ENCODE assay signal across 17 mouse cellular contexts in genomic region chr13:90679162-90680010, GRCm38 (mm10).
DNase-seq lines count a peak whose midpoint lies in the region; ATAC-seq and TF ChIP-seq lines count a peak whose summit lies in the region.
"Had no signal": no experiment of that assay in that cellular context is flagged by ENCODE, and none has a peak within 500 bp of the region (broad histone marks: within the 10 kb centered on the region; RNA-seq: fewer than 3 reads in every experiment).

No protein-coding gene starts in this region.

- no peak overlapping the region for H3K9ac ChIP-seq in intestine, embryonic 15.5 days
- H3K9ac ChIP-seq in intestine, postnatal 0 days (ENCODE audit: low read depth, low read length): no peak overlapping the region
- H3K9ac ChIP-seq in limb, embryonic 14.5 days (ENCODE audit: low read depth, low read length, severe bottlenecking): no peak overlapping the region
- H3K9ac ChIP-seq: heart, embryonic 12.5 days; hindbrain, embryonic 14.5 days had no signal

- no peak for TF ChIP-seq CTCF in intestine, postnatal 0 days (IDR thresholded peaks at IDR 0.05; ENCODE audit: low read depth)

- no peak for TF ChIP-seq POLR2A in limb, embryonic 14.5 days (IDR thresholded peaks at IDR 0.05; ENCODE audit: borderline replicate concordance, extremely low read depth, insufficient read depth, insufficient read length)

- no peak overlapping the region for H3K27ac ChIP-seq in intestine, embryonic 15.5 days
- H3K27ac ChIP-seq in intestine, postnatal 0 days (ENCODE audit: low read depth, low read length): no peak overlapping the region
- 0 out of 2 replicates have a peak overlapping the region, but pooled peaks have one; percentile 43 for H3K27ac ChIP-seq in limb, embryonic 14.5 days (replicated peaks; ENCODE audit: low read depth, low read length)
- H3K27ac ChIP-seq: gastrocnemius, adult 2 months; hindbrain, embryonic 10.5 days; hindbrain, embryonic 14.5 days had no signal

- DNase-seq in brain, adult 2 months (ENCODE audit: low read depth, low spot score): peak; percentile 2
- peak; percentile 36 for DNase-seq in forelimb bud, embryonic 11.5 days (ENCODE audit: low read depth, low spot score)
- peak; percentile 69 for DNase-seq in limb, embryonic 14.5 days (ENCODE audit: low spot score)
- no peak for DNase-seq in B cell, adult 2 months
- DNase-seq: adrenal gland, adult 8-10 months; adrenal gland, postnatal 36 days; cerebellum, adult 11-12 months; cerebellum, adult 9-10 months; cerebellum, postnatal 36 days; gastrocnemius, adult 2 months; gastrocnemius, postnatal 25 days had no signal

- 37% methylated on average over 8 of the region's 8 CpGs for WGBS in intestine, embryonic 15.5 days
- 43% methylated on average over 8 of the region's 8 CpGs for WGBS in intestine, postnatal 0 days
- 19% methylated on average over 8 of the region's 8 CpGs for WGBS in limb, embryonic 14.5 days

- H3K27me3 ChIP-seq in intestine, embryonic 15.5 days (replicated peaks): no peaks in the 10 kb centered on the region
- H3K27me3 ChIP-seq in intestine, postnatal 0 days (replicated peaks; ENCODE audit: control insufficient read depth, insufficient read depth, low read length): no peaks in the 10 kb centered on the region
- H3K27me3 ChIP-seq in limb, embryonic 14.5 days (ENCODE audit: control insufficient read depth, insufficient read depth, low read length): no peaks in the 10 kb centered on the region
- H3K27me3 ChIP-seq: heart, embryonic 12.5 days had no signal

- no peak overlapping the region for H3K4me3 ChIP-seq in intestine, embryonic 15.5 days (replicated peaks)
- no peak overlapping the region for H3K4me3 ChIP-seq in intestine, postnatal 0 days (ENCODE audit: low read depth, low read length)
- H3K4me3 ChIP-seq in limb, embryonic 14.5 days (replicated peaks; ENCODE audit: low read length): no peak overlapping the region
- H3K4me3 ChIP-seq: gastrocnemius, adult 2 months; heart, embryonic 12.5 days; hindbrain, embryonic 10.5 days had no signal

- no peaks in the 10 kb centered on the region for H3K36me3 ChIP-seq in intestine, embryonic 15.5 days
- H3K36me3 ChIP-seq in intestine, postnatal 0 days (ENCODE audit: control insufficient read depth, insufficient read depth): no peaks in the 10 kb centered on the region
- H3K36me3 ChIP-seq in limb, embryonic 14.5 days (ENCODE audit: control insufficient read depth, insufficient read depth, low read length): no peaks in the 10 kb centered on the region
- H3K36me3 ChIP-seq: heart, embryonic 12.5 days; hindbrain, embryonic 10.5 days had no signal

- no peaks in the 10 kb centered on the region for H3K4me1 ChIP-seq in intestine, embryonic 15.5 days (replicated peaks)
- H3K4me1 ChIP-seq in intestine, postnatal 0 days (replicated peaks; ENCODE audit: control insufficient read depth, insufficient read depth, low read length): no peaks in the 10 kb centered on the region
- peaks cover 17% of the 10 kb centered on the region for H3K4me1 ChIP-seq in limb, embryonic 14.5 days (ENCODE audit: control insufficient read depth, insufficient read depth, low read length)
- H3K4me1 ChIP-seq: heart, embryonic 12.5 days; hindbrain, embryonic 10.5 days had no signal

- no peaks in the 10 kb centered on the region for H3K9me3 ChIP-seq in intestine, embryonic 15.5 days
- H3K9me3 ChIP-seq in intestine, postnatal 0 days (ENCODE audit: control insufficient read depth): no peaks in the 10 kb centered on the region
- no peaks in the 10 kb centered on the region for H3K9me3 ChIP-seq in limb, embryonic 14.5 days (ENCODE audit: control insufficient read depth, low read length)
- H3K9me3 ChIP-seq: heart, embryonic 12.5 days; hindbrain, embryonic 10.5 days had no signal

- peak; percentile 53; the same call in 1 of the 2 replicates for ATAC-seq in intestine, embryonic 15.5 days
- no peak for ATAC-seq in intestine, postnatal 0 days
- ATAC-seq in limb, embryonic 14.5 days (ENCODE audit: low FRiP score, low read depth): peak; percentile 60; the same call in 1 of the 2 replicates
- ATAC-seq: forebrain, embryonic 16.5 days had no signal

- no peak overlapping the region for H3K4me2 ChIP-seq in intestine, embryonic 15.5 days (replicated peaks)
- no peak overlapping the region; the same call in 1 of the 2 replicates for H3K4me2 ChIP-seq in intestine, postnatal 0 days (replicated peaks; ENCODE audit: low read depth)
- 0 out of 2 replicates have a peak overlapping the region, but pooled peaks have one; percentile 15 for H3K4me2 ChIP-seq in limb, embryonic 14.5 days (replicated peaks; ENCODE audit: low read depth, low read length, severe bottlenecking)
- H3K4me2 ChIP-seq: heart, embryonic 12.5 days; hindbrain, embryonic 14.5 days had no signal

Comparison
In these comparisons a context has a peak if more than half of its experiments do, and no peak if none do; other contexts are left out.
1. DNase-seq: peak in brain, adult 2 months (single experiment), forelimb bud, embryonic 11.5 days (single experiment) and limb, embryonic 14.5 days (single experiment); none in B cell, adult 2 months (0 of 2).